Mouse (Mus musculus): ENCODE data around the gene Mgat4b.

- TF ChIP-seq TAL1 (IDR thresholded peaks at IDR 0.05; ENCODE audit: low read length), result no peak
- TF ChIP-seq GATA1 (IDR thresholded peaks at IDR 0.05; ENCODE audit: low read length), result no peak
Observed at GRCm38 (mm10) chr11:50275077-50275476, 64.4 kb downstream of the Mgat4b start.
